Mouse (Mus musculus): ENCODE data around the gene Arhgap24. TPM values are rescaled to one million over a fixed set of nuclear protein-coding genes. Genes with fewer than 3 reads are reported as not detected.

Gene Arhgap24
- 4.2 and 5.7 TPM in 2 replicates for polyA plus RNA-seq (2014; fragmentation: Nextera tagmentation; extraction: Ambion mirVana)

DNA sequence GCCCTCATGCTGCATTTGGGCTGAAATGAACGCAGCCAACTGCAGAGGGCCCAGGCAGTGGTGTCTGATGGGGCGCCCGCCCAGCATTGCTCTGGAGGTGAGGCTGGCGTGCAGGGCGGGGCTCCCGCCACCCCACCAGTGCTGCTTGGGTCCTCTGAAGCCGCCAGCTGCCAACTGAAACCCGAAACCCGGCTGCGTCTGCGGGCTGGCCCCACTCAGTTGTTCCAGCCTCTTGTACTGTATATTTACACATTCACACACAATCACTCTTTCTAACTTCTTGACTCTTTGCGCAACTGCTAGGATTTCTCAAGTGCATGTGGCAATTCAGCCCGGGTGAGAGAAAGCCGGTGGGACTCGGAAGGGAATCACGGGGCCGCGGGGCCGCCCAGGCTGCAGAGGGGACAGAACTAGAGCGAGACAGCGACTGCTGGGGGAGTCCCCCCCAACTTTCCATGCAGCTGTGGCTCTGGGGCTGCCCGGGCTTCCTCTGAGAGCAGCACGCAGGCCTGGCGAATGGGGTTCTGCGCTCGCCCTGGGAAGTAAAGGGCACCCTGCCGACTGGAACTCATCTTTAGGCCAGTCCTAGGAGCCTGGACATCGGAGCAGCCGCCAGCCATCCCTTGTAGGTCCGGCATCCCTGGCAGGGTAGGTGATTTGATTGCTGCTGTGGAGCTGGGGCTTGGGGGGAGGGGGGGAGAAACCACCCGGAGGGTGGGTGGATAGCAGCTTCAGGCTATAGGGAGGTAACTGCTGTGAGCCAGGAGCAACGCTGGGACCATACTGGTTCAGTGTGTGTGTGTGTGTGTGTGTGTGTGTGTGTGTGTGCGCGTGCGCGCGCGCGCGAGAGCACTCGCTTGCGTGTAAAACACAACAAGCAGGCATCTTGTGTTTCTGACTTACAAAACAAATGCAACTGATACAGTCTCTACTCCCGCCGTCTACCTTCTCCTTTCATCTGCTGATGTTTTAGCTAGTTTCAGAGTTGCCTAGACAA is at the start of gene Arhgap24:
Arhgap24 (plus strand) TSS at position 177 of the 997 bp plus-strand sequence.
- no peaks in the 10 kb centered on the region for H3K27me3 ChIP-seq (ENCODE audit: control insufficient read depth, insufficient read depth, low read length)
- H3K36me3 ChIP-seq (ENCODE audit: control insufficient read depth, insufficient read depth, low read length), result no peaks in the 10 kb centered on the region
- H3K27ac ChIP-seq (ENCODE audit: low read depth, low read length), result peak within 1 kb of the TSS; percentile 47; the same call in 1 of the 2 replicates
- H3K9me3 ChIP-seq (ENCODE audit: control insufficient read depth, low read length), result no peaks in the 10 kb centered on the region
- peak within 1 kb of the TSS; percentile 62 for H3K4me2 ChIP-seq (ENCODE audit: low read depth)
- H3K4me3 ChIP-seq (ENCODE audit: low read depth, low read length), result peak within 1 kb of the TSS; percentile 41
- DNase-seq (ENCODE audit: low spot score), result peak; percentile 77
- ATAC-seq (ENCODE audit: insufficient read depth, low FRiP score, low TSS enrichment), result peak; percentile 85
- peaks cover 5% of the 10 kb centered on the region; the same call in 1 of the 2 replicates for H3K4me1 ChIP-seq (ENCODE audit: control insufficient read depth, insufficient read depth, low read length)
- H3K9ac ChIP-seq (ENCODE audit: low read length), result peak within 1 kb of the TSS; percentile 49
- WGBS, result under 1% methylated on average over 39 of the region's 44 CpGs

DNA sequence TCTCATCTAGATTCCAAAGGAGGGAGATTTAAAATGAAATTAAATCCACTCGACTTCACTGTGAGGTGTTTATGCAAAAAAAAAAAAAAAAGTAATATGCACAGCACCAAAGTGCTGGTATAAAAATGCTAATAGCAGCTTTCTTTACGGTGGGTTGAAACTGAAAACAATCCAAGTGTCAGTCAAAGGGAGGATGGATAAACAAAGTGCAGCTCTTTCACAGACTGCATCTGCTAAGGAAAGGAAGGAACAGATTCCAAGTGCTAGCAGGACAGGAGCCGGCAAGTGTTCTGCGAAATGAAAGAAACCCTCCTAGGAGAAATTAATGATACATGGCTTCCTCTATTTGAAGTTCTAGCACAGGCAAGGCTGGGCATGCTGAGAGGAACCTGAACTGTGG is 47.0 kb upstream of the Arhgap24 start:
- no peak overlapping the region for H3K27ac ChIP-seq (ENCODE audit: low read depth, low read length)
- WGBS, result 58% methylated on average over 4 of the region's 4 CpGs
- H3K9ac ChIP-seq (ENCODE audit: low read length), result no peak overlapping the region
- ATAC-seq (ENCODE audit: insufficient read depth, low FRiP score, low TSS enrichment) (no peak), DNase-seq (ENCODE audit: low spot score) (no peak)
- H3K4me3 ChIP-seq (ENCODE audit: low read depth, low read length), result no peak overlapping the region
- peaks cover 2% of the 10 kb centered on the region; the same call in 1 of the 2 replicates for H3K4me1 ChIP-seq (ENCODE audit: control insufficient read depth, insufficient read depth, low read length)
- H3K36me3 ChIP-seq (ENCODE audit: control insufficient read depth, insufficient read depth, low read length), result no peaks in the 10 kb centered on the region
- H3K4me2 ChIP-seq (ENCODE audit: low read depth), result no peak overlapping the region
- no peaks in the 10 kb centered on the region for H3K27me3 ChIP-seq (ENCODE audit: control insufficient read depth, insufficient read depth, low read length)
- no peaks in the 10 kb centered on the region for H3K9me3 ChIP-seq (ENCODE audit: control insufficient read depth, low read length)

DNA sequence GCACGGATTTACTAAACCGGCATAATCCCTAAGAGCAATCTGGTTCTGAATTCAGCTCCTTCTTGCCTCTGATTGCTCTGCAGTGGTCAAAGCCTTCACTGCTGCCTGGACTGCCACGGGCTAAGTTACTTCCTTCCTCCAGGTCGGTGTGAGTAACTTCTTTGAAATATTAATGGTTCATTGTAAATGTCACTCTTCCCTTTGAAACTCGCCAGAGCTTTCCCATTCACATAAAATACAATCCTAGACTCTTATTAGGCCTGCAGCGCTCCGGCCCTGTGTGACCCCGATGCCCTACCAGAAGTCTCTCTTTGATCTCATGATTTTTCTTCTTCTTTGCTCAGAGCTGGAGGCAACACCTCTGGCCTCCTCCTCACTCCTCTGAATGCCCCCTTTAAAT is 44.6 kb upstream of the Arhgap24 start:
- Histone ChIP-seq H3K9ac (ENCODE audit: low read length) (no peak overlapping the region), H3K27ac (ENCODE audit: low read depth, low read length) (no peak overlapping the region), H3K4me2 (ENCODE audit: low read depth) (no peak overlapping the region), H3K4me3 (ENCODE audit: low read depth, low read length) (no peak overlapping the region), H3K27me3 (ENCODE audit: control insufficient read depth, insufficient read depth, low read length) (no peaks in the 10 kb centered on the region), H3K9me3 (ENCODE audit: control insufficient read depth, low read length) (no peaks in the 10 kb centered on the region), H3K36me3 (ENCODE audit: control insufficient read depth, insufficient read depth, low read length) (no peaks in the 10 kb centered on the region), H3K4me1 (ENCODE audit: control insufficient read depth, insufficient read depth, low read length) (peaks cover 2% of the 10 kb centered on the region; the same call in 1 of the 2 replicates)
- ATAC-seq (ENCODE audit: insufficient read depth, low FRiP score, low TSS enrichment) (no peak), DNase-seq (ENCODE audit: low spot score) (no peak)
- 48% methylated on average over 8 of the region's 8 CpGs for WGBS

DNA sequence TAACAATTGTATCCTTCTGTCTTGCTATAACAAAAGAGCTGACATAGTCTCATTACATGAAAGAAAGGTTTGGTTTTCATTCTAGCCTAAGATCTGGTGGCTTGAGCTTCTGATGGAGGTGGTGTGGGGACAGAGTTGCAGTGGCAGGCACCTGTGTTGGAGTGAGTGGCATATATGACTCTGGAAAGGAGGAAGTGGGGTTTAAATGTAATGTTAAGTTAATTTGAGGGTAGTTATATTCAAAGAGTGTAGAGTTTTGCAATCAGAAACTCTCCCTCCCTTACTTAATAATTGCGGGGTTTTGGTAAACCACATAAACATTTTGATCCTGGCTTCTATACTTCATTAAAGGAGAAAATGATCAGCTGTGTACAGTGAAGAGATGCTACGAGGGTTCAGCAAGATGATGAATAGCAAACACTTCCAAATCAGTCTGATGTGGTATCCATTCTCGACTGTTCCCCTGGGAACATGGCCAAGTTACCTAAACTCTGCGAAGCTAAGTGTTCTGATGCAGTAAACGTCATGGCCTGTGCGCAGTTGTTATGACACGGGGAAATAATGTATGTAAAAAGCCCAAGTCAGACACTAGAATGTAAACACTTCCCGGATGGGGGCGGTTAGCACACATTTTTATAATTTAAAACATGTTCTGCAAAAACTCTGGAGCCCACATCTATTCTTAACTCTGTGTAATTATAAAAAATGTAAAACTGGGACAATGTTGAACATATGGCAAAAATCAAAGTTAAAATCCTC is 41.9 kb upstream of the Arhgap24 start:
- H3K9me3 ChIP-seq (ENCODE audit: control insufficient read depth, low read length), result no peaks in the 10 kb centered on the region
- 91% methylated on average over 9 of the region's 9 CpGs for WGBS
- no peak overlapping the region for H3K9ac ChIP-seq (ENCODE audit: low read length)
- peaks cover 2% of the 10 kb centered on the region; the same call in 1 of the 2 replicates for H3K4me1 ChIP-seq (ENCODE audit: control insufficient read depth, insufficient read depth, low read length)
- no peaks in the 10 kb centered on the region for H3K27me3 ChIP-seq (ENCODE audit: control insufficient read depth, insufficient read depth, low read length)
- no peaks in the 10 kb centered on the region for H3K36me3 ChIP-seq (ENCODE audit: control insufficient read depth, insufficient read depth, low read length)
- no peak overlapping the region for H3K27ac ChIP-seq (ENCODE audit: low read depth, low read length)
- H3K4me3 ChIP-seq (ENCODE audit: low read depth, low read length), result no peak overlapping the region
- H3K4me2 ChIP-seq (ENCODE audit: low read depth), result no peak overlapping the region
- ATAC-seq (ENCODE audit: insufficient read depth, low FRiP score, low TSS enrichment) (no peak), DNase-seq (ENCODE audit: low spot score) (no peak)

DNA sequence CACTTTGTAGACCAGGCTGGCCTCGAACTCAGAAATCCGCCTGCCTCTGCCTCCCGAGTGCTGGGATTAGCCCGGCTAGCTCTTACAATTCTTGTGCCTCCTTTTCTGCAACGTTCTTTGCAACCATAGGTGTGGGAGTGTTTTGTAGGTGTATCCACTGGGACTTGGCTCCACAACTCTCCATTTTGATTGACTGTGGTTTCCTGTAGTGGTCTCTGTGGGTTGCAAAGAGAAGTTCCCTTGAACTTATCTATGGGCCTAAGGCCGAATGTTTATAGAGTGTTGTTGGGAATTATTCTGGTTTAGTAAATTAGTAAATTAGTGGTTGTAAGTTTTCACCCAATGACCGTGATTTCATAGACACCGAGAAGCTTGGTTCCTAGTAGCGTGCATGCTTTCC is 33.8 kb upstream of the Arhgap24 start:
- ATAC-seq (ENCODE audit: insufficient read depth, low FRiP score, low TSS enrichment), result no peak
- whole genome bisulfite sequencing, result 91% methylated on average over 9 of the region's 9 CpGs
- no peak overlapping the region for H3K4me2 ChIP-seq (ENCODE audit: low read depth)

DNA sequence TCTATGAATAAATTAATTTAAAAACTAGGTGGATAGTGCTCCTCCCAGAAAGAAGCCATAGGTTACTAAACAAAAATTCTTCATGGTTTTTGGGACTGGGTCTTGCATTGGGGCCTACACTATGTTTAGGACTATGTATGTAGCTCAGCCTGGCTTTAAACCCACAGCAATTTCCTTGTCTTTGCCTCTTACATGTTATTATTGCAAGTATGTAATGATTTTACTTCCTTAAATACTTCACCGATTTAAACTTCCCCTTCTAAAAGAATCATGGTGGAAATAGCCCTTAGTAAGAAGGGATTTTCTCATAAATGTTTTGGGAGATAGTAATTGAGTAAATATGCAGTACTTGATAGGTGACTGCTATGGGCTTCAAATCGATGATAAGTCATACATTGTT is 30.3 kb upstream of the Arhgap24 start:
- Histone ChIP-seq H3K4me1 (ENCODE audit: control insufficient read depth, insufficient read depth, low read length) (no peaks in the 10 kb centered on the region), H3K27ac (ENCODE audit: low read depth, low read length) (no peak overlapping the region), H3K4me3 (ENCODE audit: low read depth, low read length) (no peak overlapping the region), H3K36me3 (ENCODE audit: control insufficient read depth, insufficient read depth, low read length) (no peaks in the 10 kb centered on the region), H3K9ac (ENCODE audit: low read length) (no peak overlapping the region), H3K4me2 (ENCODE audit: low read depth) (no peak overlapping the region), H3K9me3 (ENCODE audit: control insufficient read depth, low read length) (no peaks in the 10 kb centered on the region), H3K27me3 (ENCODE audit: control insufficient read depth, insufficient read depth, low read length) (no peaks in the 10 kb centered on the region)
- no peak for ATAC-seq (ENCODE audit: insufficient read depth, low FRiP score, low TSS enrichment)
- DNase-seq (ENCODE audit: low spot score), result no peak
- WGBS, result 93% methylated on average over 2 of the region's 2 CpGs

More for the DNA sequence above, 33.8 kb upstream of the Arhgap24 start:
- no peaks in the 10 kb centered on the region for H3K9me3 ChIP-seq (ENCODE audit: control insufficient read depth, low read length)
- no peaks in the 10 kb centered on the region for H3K27me3 ChIP-seq (ENCODE audit: control insufficient read depth, insufficient read depth, low read length)
- H3K27ac ChIP-seq (ENCODE audit: low read depth, low read length), result no peak overlapping the region
- no peak overlapping the region for H3K9ac ChIP-seq (ENCODE audit: low read length)
- DNase-seq (ENCODE audit: low spot score), result no peak
- H3K4me3 ChIP-seq (ENCODE audit: low read depth, low read length), result no peak overlapping the region
- no peaks in the 10 kb centered on the region for H3K4me1 ChIP-seq (ENCODE audit: control insufficient read depth, insufficient read depth, low read length)
- H3K36me3 ChIP-seq (ENCODE audit: control insufficient read depth, insufficient read depth, low read length), result no peaks in the 10 kb centered on the region

DNA sequence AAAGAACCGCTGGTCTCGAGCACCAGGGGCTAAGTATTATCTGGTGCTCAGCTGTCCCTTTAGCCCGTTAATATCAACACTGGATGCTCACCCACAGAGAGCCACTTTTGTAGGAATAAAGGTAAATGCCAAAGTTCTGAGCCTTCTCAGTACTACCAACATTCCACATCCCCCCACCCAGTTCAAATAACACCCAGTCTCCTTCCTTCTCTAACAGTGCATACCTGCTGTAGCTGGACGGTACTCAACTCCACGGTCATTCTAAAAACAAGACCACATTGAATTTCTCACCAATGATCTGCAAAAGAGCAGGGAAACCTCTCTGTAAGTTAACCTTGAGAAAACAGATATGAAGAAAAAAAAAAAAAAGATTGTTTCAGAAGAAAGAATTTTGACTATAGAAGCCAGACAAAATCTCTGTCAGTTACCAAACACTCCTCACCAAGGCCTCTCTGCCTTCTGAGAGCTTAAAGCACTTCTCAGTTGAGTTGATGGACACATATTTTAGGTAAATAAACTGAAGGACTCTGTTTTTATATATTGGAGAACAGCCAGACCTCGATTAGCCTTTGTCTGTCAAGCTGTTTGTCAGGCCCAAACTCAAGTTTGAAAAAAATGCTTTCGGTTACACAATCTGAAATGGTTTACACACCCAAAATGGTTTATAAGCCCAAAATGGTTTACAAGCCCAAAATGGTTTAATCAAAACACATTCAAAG is 29.0 kb upstream of the Arhgap24 start:
- no peak for ATAC-seq (ENCODE audit: insufficient read depth, low FRiP score, low TSS enrichment)
- no peak for DNase-seq (ENCODE audit: low spot score)
- Histone ChIP-seq H3K4me3 (ENCODE audit: low read depth, low read length) (no peak overlapping the region), H3K4me2 (ENCODE audit: low read depth) (no peak overlapping the region), H3K36me3 (ENCODE audit: control insufficient read depth, insufficient read depth, low read length) (no peaks in the 10 kb centered on the region), H3K9me3 (ENCODE audit: control insufficient read depth, low read length) (no peaks in the 10 kb centered on the region), H3K27me3 (ENCODE audit: control insufficient read depth, insufficient read depth, low read length) (no peaks in the 10 kb centered on the region), H3K4me1 (ENCODE audit: control insufficient read depth, insufficient read depth, low read length) (no peaks in the 10 kb centered on the region), H3K9ac (ENCODE audit: low read length) (no peak overlapping the region), H3K27ac (ENCODE audit: low read depth, low read length) (no peak overlapping the region)
- 87% methylated on average over 7 of the region's 7 CpGs for WGBS

DNA sequence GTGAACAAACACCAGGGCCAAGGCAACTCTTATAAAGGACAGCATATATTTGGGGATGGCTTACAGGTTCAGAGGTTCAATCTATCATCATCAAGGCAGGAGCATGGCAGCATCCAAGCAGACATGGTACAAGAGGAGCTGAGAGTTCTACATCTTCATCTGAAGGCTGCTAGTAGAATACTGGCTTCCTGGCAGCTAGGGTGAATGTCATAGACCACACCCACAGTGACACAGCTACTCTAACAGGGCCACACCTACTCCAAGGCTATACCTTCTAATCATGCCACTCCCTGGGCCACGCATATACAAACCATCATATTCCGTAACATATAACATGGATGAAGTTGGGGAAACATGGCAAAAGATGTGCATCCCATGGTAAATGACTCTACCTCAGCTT is 27.9 kb upstream of the Arhgap24 start:
- DNase-seq (ENCODE audit: low spot score) (no peak), ATAC-seq (ENCODE audit: insufficient read depth, low FRiP score, low TSS enrichment) (no peak)
- 93% methylated on average over 2 of the region's 2 CpGs for WGBS
- H3K4me1 ChIP-seq (ENCODE audit: control insufficient read depth, insufficient read depth, low read length), result no peaks in the 10 kb centered on the region
- no peaks in the 10 kb centered on the region for H3K9me3 ChIP-seq (ENCODE audit: control insufficient read depth, low read length)
- no peak overlapping the region for H3K4me2 ChIP-seq (ENCODE audit: low read depth)
- no peaks in the 10 kb centered on the region for H3K36me3 ChIP-seq (ENCODE audit: control insufficient read depth, insufficient read depth, low read length)
- H3K4me3 ChIP-seq (ENCODE audit: low read depth, low read length), result no peak overlapping the region
- H3K27me3 ChIP-seq (ENCODE audit: control insufficient read depth, insufficient read depth, low read length), result no peaks in the 10 kb centered on the region
- no peak overlapping the region for H3K9ac ChIP-seq (ENCODE audit: low read length)
- H3K27ac ChIP-seq (ENCODE audit: low read depth, low read length), result no peak overlapping the region
